Mouse (Mus musculus) forebrain, embryonic 12.5 days (tissue): Measurements from ENCODE around the gene Tnfrsf18. TPM values are rescaled to one million over a fixed set of nuclear protein-coding genes. Genes with fewer than 3 reads are reported as not detected.

Source experiments
- ATAC-seq: fragments of 200-750 bp; cut with Nextera tagmentation; 2 replicates; pipeline ENCODE4 v1.8.0; 2017; ENCODE audit warnings: moderate TSS enrichment; ENCODE audit not compliant: low FRiP score
- H3K27ac ChIP-seq: fragments of 300-500 bp; sonication (generic); 2 replicates; pipeline ENCODE4 v1.5.1; 2016; ENCODE audit warnings: mild to moderate bottlenecking
- H3K27me3 ChIP-seq: fragments of 300-500 bp; sonication (generic); 2 replicates; pipeline ENCODE4 v1.6.1; 2016; ENCODE audit warnings: mild to moderate bottlenecking
- H3K36me3 ChIP-seq: fragments of 300-500 bp; sonication (generic); replicated peaks from 2 replicates; pipeline ENCODE4 v1.6.1; 2016; ENCODE audit warnings: mild to moderate bottlenecking
- H3K4me1 ChIP-seq: fragments of 300-500 bp; sonication (generic); 2 replicates; pipeline ENCODE4 v1.6.1; 2016
- H3K4me2 ChIP-seq: fragments of 300-500 bp; sonication (generic); 2 replicates; pipeline ENCODE4 v1.6.1; 2016; ENCODE audit warnings: mild to moderate bottlenecking, moderate library complexity
- H3K4me3 ChIP-seq: fragments of 300-500 bp; sonication (generic); replicated peaks from 2 replicates; pipeline ENCODE4 v1.5.1; 2016; ENCODE audit warnings: mild to moderate bottlenecking
- H3K9ac ChIP-seq: fragments of 300-500 bp; sonication (generic); 2 replicates; pipeline ENCODE4 v1.6.1; 2016; ENCODE audit warnings: mild to moderate bottlenecking
- H3K9me3 ChIP-seq: fragments of 300-500 bp; sonication (generic); 2 replicates; pipeline ENCODE4 v1.6.1; 2016
- WGBS: fragments of 180-500 bp; shearing (Covaris S2); methylation state at CpG from one replicate; pipeline ENCODE4 v1.1.7; 2016; 5-methylcytosine and 5-hydroxymethylcytosine counted together
- polyA plus RNA-seq: library from polyadenylated mRNA; unstranded; fragments of >200 nt; fragmentation: Nextera tagmentation; extraction: Ambion mirVana; gene quantifications from 2 replicates; pipeline ENCODE4 v1.2.1, GENCODE M21; 2016

Gene Tnfrsf18
- polyA plus RNA-seq, result 1.3 and 1.4 TPM in 2 replicates

DNA sequence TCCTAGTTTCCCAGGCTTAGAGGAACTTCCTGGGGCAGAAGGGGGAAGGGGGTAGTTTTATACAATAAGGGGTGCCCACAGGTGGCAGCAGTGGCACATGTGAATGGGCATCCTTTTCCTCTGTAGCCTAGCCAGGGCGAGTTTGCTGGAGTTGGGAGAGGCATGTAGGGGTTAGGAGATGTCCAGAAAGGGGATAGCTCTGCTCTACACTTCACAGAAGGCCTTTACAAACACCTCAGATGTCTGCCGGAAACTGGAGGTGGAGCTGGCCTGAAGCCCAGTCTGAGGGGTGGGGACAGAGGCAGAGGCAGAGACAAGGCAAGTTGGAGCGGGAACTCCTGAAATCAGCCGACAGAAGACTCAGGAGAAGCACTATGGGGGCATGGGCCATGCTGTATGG lies at the start of gene Tnfrsf18:
TSS of gene Tnfrsf18 (plus strand) at position 152 of the 400 bp plus-strand sequence.
- no peak for ATAC-seq
- no peak within 1 kb of the TSS for H3K27ac ChIP-seq
- H3K4me2 ChIP-seq, result no peak within 1 kb of the TSS
- H3K9ac ChIP-seq, result no peak within 1 kb of the TSS
- no peaks in the 10 kb centered on the region for H3K27me3 ChIP-seq
- H3K4me3 ChIP-seq, result no peak within 1 kb of the TSS
- no peaks in the 10 kb centered on the region for H3K9me3 ChIP-seq
- peaks cover 7% of the 10 kb centered on the region; the same call in 1 of the 2 replicates for H3K36me3 ChIP-seq
- H3K4me1 ChIP-seq, result peaks cover 9% of the 10 kb centered on the region
- WGBS, result 68% methylated on average over 4 of the region's 4 CpGs

- Histone ChIP-seq H3K9ac (no peak overlapping the region), H3K9me3 (no peaks in the 10 kb centered on the region), H3K27ac (no peak overlapping the region), H3K4me1 (peaks cover 9% of the 10 kb centered on the region), H3K27me3 (no peaks in the 10 kb centered on the region), H3K36me3 (no peaks in the 10 kb centered on the region), H3K4me3 (no peak overlapping the region), H3K4me2 (no peak overlapping the region)
- no peak for ATAC-seq
- 83% methylated on average over 12 of the region's 12 CpGs for WGBS
Observed at GRCm38 (mm10) chr4:155981436-155982082, 44.4 kb upstream of the Tnfrsf18 start.

DNA sequence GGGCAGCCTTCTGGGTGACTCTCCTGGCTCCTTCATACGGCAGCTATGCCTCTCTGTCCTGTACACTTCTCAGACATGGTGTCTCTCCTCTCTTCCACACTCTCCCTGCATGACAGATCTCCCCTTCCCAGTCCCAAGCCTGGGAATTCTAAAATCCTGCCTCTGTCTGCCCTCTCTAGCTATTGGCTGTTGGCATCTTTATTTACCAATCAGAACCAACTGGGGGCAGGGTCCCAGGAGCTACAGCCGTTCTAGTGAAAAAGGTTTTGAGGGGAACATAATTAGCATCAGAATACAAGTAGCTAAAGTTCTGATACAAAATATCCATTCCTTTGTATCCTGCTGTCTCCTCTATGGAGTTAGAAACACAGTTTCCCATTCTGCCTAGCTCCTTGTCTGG lies 42.2 kb upstream of the Tnfrsf18 start:
- peak overlapping the region; percentile 17; the same call in 1 of the 2 replicates for H3K4me2 ChIP-seq
- no peak overlapping the region for H3K9ac ChIP-seq
- peaks cover 9% of the 10 kb centered on the region for H3K4me1 ChIP-seq
- H3K9me3 ChIP-seq, result no peaks in the 10 kb centered on the region
- H3K36me3 ChIP-seq, result no peaks in the 10 kb centered on the region
- H3K27ac ChIP-seq, result no peak overlapping the region
- 15% methylated on average over 2 of the region's 2 CpGs for WGBS
- ATAC-seq, result no peak
- no peaks in the 10 kb centered on the region for H3K27me3 ChIP-seq
- H3K4me3 ChIP-seq, result no peak overlapping the region

- Histone ChIP-seq H3K4me2 (peak overlapping the region; percentile 96), H3K27ac (0 out of 2 replicates have a peak overlapping the region, but pooled peaks have one; percentile 95), H3K4me1 (peaks cover 26% of the 10 kb centered on the region), H3K9ac (peak overlapping the region; percentile 69), H3K9me3 (no peaks in the 10 kb centered on the region), H3K27me3 (no peaks in the 10 kb centered on the region), H3K4me3 (peak overlapping the region; percentile 73), H3K36me3 (peaks cover 13% of the 10 kb centered on the region)
- no peak for ATAC-seq
- WGBS, result 89% methylated on average over 22 of the region's 22 CpGs
Observed at GRCm38 (mm10) chr4:155991211-155991907, 34.6 kb upstream of the Tnfrsf18 start.

DNA sequence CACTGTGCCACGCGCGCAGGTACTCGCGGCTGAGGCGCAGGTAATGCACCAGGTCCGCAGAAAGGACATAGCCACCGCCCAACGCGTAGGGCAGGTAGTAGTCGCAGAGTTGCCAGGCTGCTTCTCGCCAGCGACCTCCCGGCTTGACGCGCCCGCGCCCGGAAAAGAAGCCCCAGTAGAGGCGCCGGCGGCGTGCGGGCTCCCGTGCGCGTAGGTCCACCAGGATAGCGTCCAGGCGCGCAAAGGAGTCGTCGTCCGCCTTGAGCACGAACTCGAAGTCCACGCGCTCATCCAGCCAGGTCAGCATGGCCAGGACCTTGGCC lies 34.1 kb upstream of the Tnfrsf18 start:
- Histone ChIP-seq H3K4me3 (peak overlapping the region; percentile 73), H3K4me1 (peaks cover 26% of the 10 kb centered on the region), H3K4me2 (peak overlapping the region; percentile 96), H3K27ac (peak overlapping the region; percentile 95), H3K9ac (peak overlapping the region; percentile 69), H3K9me3 (no peaks in the 10 kb centered on the region), H3K36me3 (peaks cover 18% of the 10 kb centered on the region), H3K27me3 (no peaks in the 10 kb centered on the region)
- 34% methylated on average over 37 of the region's 37 CpGs for WGBS
- ATAC-seq, result no peak; the same call in none of the 2 replicates

DNA sequence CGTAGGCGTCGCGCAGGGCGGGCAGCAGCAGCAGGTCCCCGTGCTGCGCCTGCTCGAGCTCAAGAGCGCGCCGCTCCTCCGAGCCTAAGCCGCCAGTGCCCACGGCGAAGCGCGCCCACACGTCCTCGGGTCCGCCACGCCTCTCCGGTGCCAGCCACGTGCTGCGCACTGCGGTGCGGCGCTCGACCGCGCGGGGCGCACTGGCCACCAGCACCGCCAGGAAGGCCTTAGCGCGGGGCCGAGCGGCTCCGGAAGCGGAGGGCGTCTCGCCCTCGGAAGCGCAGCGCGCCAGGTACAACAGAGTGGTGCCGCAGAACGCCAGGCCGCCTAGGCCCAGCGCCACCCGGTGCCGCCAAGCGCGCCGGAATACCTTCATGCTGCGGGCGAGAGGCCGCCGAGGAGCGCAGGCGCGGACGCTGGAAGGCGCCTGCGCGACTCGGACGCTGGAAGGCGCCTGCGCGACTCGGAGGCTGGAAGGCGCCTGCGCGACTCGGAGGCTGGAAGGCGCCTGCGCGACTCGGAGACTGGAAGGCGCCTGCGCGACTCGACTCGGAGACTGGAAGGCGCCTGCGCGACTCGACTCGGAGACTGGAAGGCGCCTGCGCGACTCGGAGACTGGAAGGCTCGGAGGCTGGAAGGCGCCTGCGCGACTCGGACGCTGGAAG lies 33.6 kb upstream of the Tnfrsf18 start, which contains the start of the genes B3galt6 and Sdf4:
TSS of gene B3galt6 (minus strand) at position 409 of the 665 bp plus-strand sequence.
TSS of gene Sdf4 (plus strand) at position 632 of the 665 bp plus-strand sequence.
- Histone ChIP-seq H3K9ac (peak within 1 kb of the TSS; percentile 75), H3K4me2 (peak within 1 kb of the TSS; percentile 96), H3K4me1 (peaks cover 26% of the 10 kb centered on the region), H3K27ac (peak within 1 kb of the TSS; percentile 95), H3K36me3 (peaks cover 23% of the 10 kb centered on the region), H3K4me3 (peak within 1 kb of the TSS; percentile 73), H3K27me3 (no peaks in the 10 kb centered on the region), H3K9me3 (no peaks in the 10 kb centered on the region)
- peak; percentile 87 for ATAC-seq
- WGBS, result under 1% methylated on average over 95 of the region's 99 CpGs

GRCm38 (mm10) chr4:155992906-155993547 lies 32.9 kb upstream of the Tnfrsf18 start:
- Histone ChIP-seq H3K36me3 (peaks cover 30% of the 10 kb centered on the region), H3K4me2 (peak overlapping the region; percentile 62), H3K9ac (peak overlapping the region; percentile 75), H3K4me1 (peaks cover 26% of the 10 kb centered on the region), H3K27ac (peak overlapping the region; percentile 95), H3K27me3 (no peaks in the 10 kb centered on the region), H3K9me3 (no peaks in the 10 kb centered on the region), H3K4me3 (peak overlapping the region; percentile 73)
- under 1% methylated on average over 70 of the region's 70 CpGs for WGBS
- ATAC-seq, result peak; percentile 90

DNA sequence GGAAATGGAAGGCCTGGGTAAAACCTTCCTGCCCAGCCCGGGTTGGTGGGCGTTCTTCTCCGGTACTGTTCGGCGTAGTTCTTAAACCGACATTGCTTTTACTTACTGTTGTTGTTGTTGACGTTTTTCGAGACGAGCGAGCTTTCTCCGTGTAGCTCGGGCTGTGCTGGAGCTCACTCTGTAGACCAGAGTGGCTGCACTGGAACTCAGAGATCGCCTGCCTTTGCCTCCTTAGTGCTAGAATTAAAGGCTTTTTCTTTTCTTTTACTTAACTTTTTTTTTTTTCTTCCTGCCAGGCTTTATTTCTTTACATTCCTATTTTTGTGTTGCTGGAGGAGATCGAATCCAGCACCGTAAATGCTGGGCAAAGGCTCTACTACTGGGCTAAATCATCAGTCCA lies 32.4 kb upstream of the Tnfrsf18 start:
- Histone ChIP-seq H3K9me3 (no peaks in the 10 kb centered on the region), H3K9ac (peak overlapping the region; percentile 75), H3K4me1 (peaks cover 26% of the 10 kb centered on the region), H3K4me2 (peak overlapping the region; percentile 62), H3K27ac (peak overlapping the region; percentile 95), H3K4me3 (peak overlapping the region; percentile 73), H3K27me3 (no peaks in the 10 kb centered on the region), H3K36me3 (peaks cover 36% of the 10 kb centered on the region)
- ATAC-seq, result no peak
- 4% methylated on average over 15 of the region's 15 CpGs for WGBS

- ATAC-seq, result no peak
- no peak overlapping the region for H3K27ac ChIP-seq
- H3K4me1 ChIP-seq, result no peaks in the 10 kb centered on the region
- no peak overlapping the region for H3K4me2 ChIP-seq
- H3K9me3 ChIP-seq, result no peaks in the 10 kb centered on the region
- no peak overlapping the region for H3K4me3 ChIP-seq
- 94% methylated on average over 3 of the region's 3 CpGs for WGBS
- H3K27me3 ChIP-seq, result no peaks in the 10 kb centered on the region
- H3K9ac ChIP-seq, result no peak overlapping the region
- H3K36me3 ChIP-seq, result peaks cover 91% of the 10 kb centered on the region
Observed at GRCm38 (mm10) chr4:156004109-156004508, 21.9 kb upstream of the Tnfrsf18 start.

GRCm38 (mm10) chr4:156008369-156008768 lies 17.6 kb upstream of the Tnfrsf18 start:
- Histone ChIP-seq H3K36me3 (peaks cover 91% of the 10 kb centered on the region), H3K4me2 (no peak overlapping the region), H3K9me3 (no peaks in the 10 kb centered on the region), H3K9ac (no peak overlapping the region), H3K4me1 (no peaks in the 10 kb centered on the region), H3K27me3 (no peaks in the 10 kb centered on the region), H3K4me3 (no peak overlapping the region), H3K27ac (no peak overlapping the region)
- WGBS, result 96% methylated on average over 4 of the region's 4 CpGs
- no peak for ATAC-seq

DNA sequence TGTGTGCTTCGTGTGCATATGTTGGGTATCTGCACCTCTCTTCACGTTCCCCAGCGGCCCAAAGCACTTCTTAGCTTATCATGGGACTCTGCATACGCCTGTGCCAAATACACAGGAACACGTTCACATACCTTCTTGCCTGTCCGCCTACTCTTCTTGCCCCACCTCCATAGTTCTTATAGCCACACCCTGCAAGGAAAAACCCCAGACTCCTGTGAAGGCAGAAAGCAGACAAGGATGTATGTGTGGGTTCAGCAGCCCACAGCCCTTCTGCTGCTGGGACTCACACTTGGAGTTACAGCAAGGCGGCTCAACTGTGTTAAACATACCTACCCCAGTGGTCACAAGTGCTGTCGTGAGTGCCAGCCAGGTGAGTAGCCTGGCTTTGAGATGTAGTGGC lies 12.3 kb upstream of the Tnfrsf18 start, which contains the start of gene Tnfrsf4:
TSS of gene Tnfrsf4 (plus strand) at position 207 of the 400 bp plus-strand sequence.
- 91% methylated on average over 8 of the region's 8 CpGs for WGBS
- Histone ChIP-seq H3K36me3 (peaks cover 61% of the 10 kb centered on the region), H3K27me3 (no peaks in the 10 kb centered on the region), H3K9ac (no peak within 1 kb of the TSS), H3K9me3 (no peaks in the 10 kb centered on the region), H3K4me3 (no peak within 1 kb of the TSS), H3K27ac (no peak within 1 kb of the TSS), H3K4me2 (no peak within 1 kb of the TSS), H3K4me1 (no peaks in the 10 kb centered on the region)
- no peak for ATAC-seq

- no peaks in the 10 kb centered on the region for H3K4me1 ChIP-seq
- no peak overlapping the region for H3K4me3 ChIP-seq
- no peaks in the 10 kb centered on the region for H3K9me3 ChIP-seq
- no peaks in the 10 kb centered on the region for H3K27me3 ChIP-seq
- H3K9ac ChIP-seq, result no peak overlapping the region
- H3K4me2 ChIP-seq, result no peak overlapping the region
- H3K27ac ChIP-seq, result no peak overlapping the region
- ATAC-seq, result no peak
- 92% methylated on average over 2 of the region's 2 CpGs for WGBS
- H3K36me3 ChIP-seq, result peaks cover 54% of the 10 kb centered on the region
Observed at GRCm38 (mm10) chr4:156014436-156014835, 11.5 kb upstream of the Tnfrsf18 start.
